In genomic region chr7:48851529-48852104, GRCm38 (mm10) we compare ENCODE assay signal across 28 mouse cellular contexts. TPM values are rescaled to one million over a fixed set of nuclear protein-coding genes. Genes with fewer than 3 reads are reported as not detected.
A peak's percentile ranks its signal among the peaks of the same experiment; 100 is the strongest.
DNase-seq lines count a peak whose midpoint lies in the region; ATAC-seq and TF ChIP-seq lines count a peak whose summit lies in the region.
"Had no signal": no experiment of that assay in that cellular context is flagged by ENCODE, and none has a peak within 500 bp of the region (broad histone marks: within the 10 kb centered on the region; RNA-seq: fewer than 3 reads in every experiment).

No protein-coding gene starts in this region.

- peak; percentile 11; the same call in 1 of the 2 replicates for TF ChIP-seq CTCF in forebrain, postnatal 0 days (IDR thresholded peaks at IDR 0.05; ENCODE audit: low read depth)
- TF ChIP-seq CTCF in midbrain, postnatal 0 days (IDR thresholded peaks at IDR 0.05) = peak; percentile 47

- DNase-seq in forebrain, postnatal 0 days = no peak
- DNase-seq in forebrain, embryonic 11.5 days (ENCODE audit: low spot score) = no peak
- peak; percentile 28 for DNase-seq in hindbrain, embryonic 14.5 days (ENCODE audit: low spot score)
- DNase-seq in hindbrain, embryonic 11.5 days (ENCODE audit: low spot score) = no peak
- no peak for DNase-seq in midbrain, embryonic 10.5 days (ENCODE audit: low spot score)
- peak; percentile 16 for DNase-seq in midbrain, postnatal 0 days (ENCODE audit: low spot score)
- DNase-seq in cerebellum, adult 11 months = no peak
- DNase-seq: adrenal gland, adult 8-10 months; cerebellum, adult 9-10 months; cerebellum, postnatal 36 days; kidney, adult 9 months; kidney, postnatal 14 days; lung, embryonic 14.5 days; lung, postnatal 14 days; right cerebral cortex, adult 18-20 months; spleen, adult 18-20 months; thymus, postnatal 14 days had no signal

- no peak overlapping the region for H3K27ac ChIP-seq in forebrain, postnatal 0 days (ENCODE audit: low read depth, low read length)
- no peak overlapping the region for H3K27ac ChIP-seq in forebrain, embryonic 11.5 days (ENCODE audit: low read depth, low read length)
- peak overlapping the region; percentile 0; the same call in 1 of the 2 replicates for H3K27ac ChIP-seq in hindbrain, embryonic 14.5 days
- H3K27ac ChIP-seq in hindbrain, embryonic 11.5 days (ENCODE audit: low read depth, low read length) = no peak overlapping the region
- peak overlapping the region; percentile 30 for H3K27ac ChIP-seq in midbrain, embryonic 13.5 days
- H3K27ac ChIP-seq in midbrain, embryonic 10.5 days (replicated peaks) = no peak overlapping the region
- H3K27ac ChIP-seq in midbrain, postnatal 0 days (ENCODE audit: low read depth, low read length) = 0 out of 2 replicates have a peak overlapping the region, but pooled peaks have one; percentile 43
- H3K27ac ChIP-seq: left cerebral cortex, adult 2 months; limb, embryonic 12.5 days; liver, embryonic 15.5 days had no signal

- WGBS in forebrain, postnatal 0 days = 32% methylated on average over 6 of the region's 6 CpGs
- 58% methylated on average over 6 of the region's 6 CpGs for WGBS in forebrain, embryonic 11.5 days
- 48% methylated on average over 6 of the region's 6 CpGs for WGBS in hindbrain, embryonic 14.5 days
- 71% methylated on average over 6 of the region's 6 CpGs for WGBS in hindbrain, embryonic 11.5 days
- 37% methylated on average over 6 of the region's 6 CpGs for WGBS in midbrain, embryonic 13.5 days
- WGBS in midbrain, embryonic 10.5 days = 74% methylated on average over 6 of the region's 6 CpGs
- WGBS in midbrain, postnatal 0 days = 33% methylated on average over 6 of the region's 6 CpGs

- H3K27me3 ChIP-seq in forebrain, postnatal 0 days (ENCODE audit: insufficient read depth, low read length) = no peaks in the 10 kb centered on the region
- H3K27me3 ChIP-seq in forebrain, embryonic 11.5 days (ENCODE audit: control insufficient read depth, insufficient read depth, low read length) = no peaks in the 10 kb centered on the region
- H3K27me3 ChIP-seq in hindbrain, embryonic 14.5 days (ENCODE audit: control insufficient read depth, insufficient read depth, low read length) = no peaks in the 10 kb centered on the region
- H3K27me3 ChIP-seq in hindbrain, embryonic 11.5 days (ENCODE audit: control insufficient read depth, insufficient read depth, low read length) = peaks cover 2% of the 10 kb centered on the region
- H3K27me3 ChIP-seq in midbrain, embryonic 13.5 days = peaks cover 19% of the 10 kb centered on the region
- H3K27me3 ChIP-seq in midbrain, embryonic 10.5 days (ENCODE audit: low read depth, poor library complexity, severe bottlenecking) = peaks cover 26% of the 10 kb centered on the region
- H3K27me3 ChIP-seq in midbrain, postnatal 0 days (ENCODE audit: insufficient read depth, low read length) = no peaks in the 10 kb centered on the region
- H3K27me3 ChIP-seq: limb, embryonic 12.5 days; liver, embryonic 15.5 days had no signal

- no peak overlapping the region for H3K9ac ChIP-seq in forebrain, postnatal 0 days
- H3K9ac ChIP-seq in forebrain, embryonic 11.5 days (ENCODE audit: low read length) = no peak overlapping the region
- no peak overlapping the region for H3K9ac ChIP-seq in hindbrain, embryonic 14.5 days
- H3K9ac ChIP-seq in hindbrain, embryonic 11.5 days (ENCODE audit: low read depth, low read length) = no peak overlapping the region
- H3K9ac ChIP-seq in midbrain, embryonic 13.5 days (replicated peaks) = no peak overlapping the region
- no peak overlapping the region for H3K9ac ChIP-seq in midbrain, postnatal 0 days (replicated peaks; ENCODE audit: low read length, poor library complexity, severe bottlenecking)
- H3K9ac ChIP-seq: limb, embryonic 12.5 days; liver, embryonic 15.5 days; lung, embryonic 14.5 days had no signal

- peak; percentile 55 for ATAC-seq in forebrain, postnatal 0 days
- ATAC-seq in forebrain, embryonic 11.5 days (replicated peaks; ENCODE audit: low FRiP score) = no peak
- ATAC-seq in hindbrain, embryonic 14.5 days (ENCODE audit: low FRiP score) = peak; percentile 34; the same call in 1 of the 2 replicates
- no peak for ATAC-seq in hindbrain, embryonic 11.5 days (ENCODE audit: low FRiP score)
- ATAC-seq in midbrain, embryonic 13.5 days = 0 out of 2 replicates have a peak, but pooled peaks have one; percentile 30
- peak; percentile 65 for ATAC-seq in midbrain, postnatal 0 days (ENCODE audit: low FRiP score)
- ATAC-seq: forebrain, embryonic 16.5 days; intestine, postnatal 0 days had no signal

- H3K9me3 ChIP-seq in forebrain, postnatal 0 days (ENCODE audit: low read length) = no peaks in the 10 kb centered on the region
- H3K9me3 ChIP-seq in forebrain, embryonic 11.5 days (ENCODE audit: control insufficient read depth, low read length) = no peaks in the 10 kb centered on the region
- H3K9me3 ChIP-seq in hindbrain, embryonic 14.5 days (ENCODE audit: control insufficient read depth, low read length) = no peaks in the 10 kb centered on the region
- H3K9me3 ChIP-seq in hindbrain, embryonic 11.5 days (ENCODE audit: control insufficient read depth, low read length) = no peaks in the 10 kb centered on the region
- no peaks in the 10 kb centered on the region for H3K9me3 ChIP-seq in midbrain, embryonic 13.5 days
- H3K9me3 ChIP-seq in midbrain, embryonic 10.5 days (replicated peaks) = no peaks in the 10 kb centered on the region
- no peaks in the 10 kb centered on the region for H3K9me3 ChIP-seq in midbrain, postnatal 0 days (ENCODE audit: low read length)
- H3K9me3 ChIP-seq: G1E; limb, embryonic 12.5 days; liver, embryonic 15.5 days had no signal

- H3K4me3 ChIP-seq in forebrain, postnatal 0 days (ENCODE audit: low read depth, low read length) = no peak overlapping the region
- H3K4me3 ChIP-seq in forebrain, embryonic 11.5 days (ENCODE audit: low read depth, low read length) = no peak overlapping the region
- H3K4me3 ChIP-seq in hindbrain, embryonic 14.5 days (replicated peaks; ENCODE audit: low read length) = no peak overlapping the region
- H3K4me3 ChIP-seq in hindbrain, embryonic 11.5 days (ENCODE audit: low read depth, low read length) = no peak overlapping the region
- no peak overlapping the region for H3K4me3 ChIP-seq in midbrain, embryonic 13.5 days (replicated peaks)
- H3K4me3 ChIP-seq in midbrain, embryonic 10.5 days = no peak overlapping the region
- no peak overlapping the region for H3K4me3 ChIP-seq in midbrain, postnatal 0 days (ENCODE audit: low read depth, low read length)
- H3K4me3 ChIP-seq: left cerebral cortex, adult 2 months; limb, embryonic 12.5 days; liver, embryonic 15.5 days; myocyte had no signal

- H3K4me1 ChIP-seq in forebrain, postnatal 0 days (ENCODE audit: insufficient read depth) = no peaks in the 10 kb centered on the region
- H3K4me1 ChIP-seq in forebrain, embryonic 11.5 days (replicated peaks; ENCODE audit: control insufficient read depth, insufficient read depth, low read length) = 0 out of 2 replicates have a peak, but pooled peaks cover 3% of the 10 kb centered on the region
- no peaks in the 10 kb centered on the region for H3K4me1 ChIP-seq in hindbrain, embryonic 14.5 days (replicated peaks; ENCODE audit: control insufficient read depth, insufficient read depth, low read length)
- no peaks in the 10 kb centered on the region for H3K4me1 ChIP-seq in hindbrain, embryonic 11.5 days (replicated peaks; ENCODE audit: control insufficient read depth, insufficient read depth, low read length)
- H3K4me1 ChIP-seq in midbrain, embryonic 13.5 days (replicated peaks) = peaks cover 11% of the 10 kb centered on the region
- H3K4me1 ChIP-seq in midbrain, embryonic 10.5 days = peaks cover 13% of the 10 kb centered on the region
- no peaks in the 10 kb centered on the region for H3K4me1 ChIP-seq in midbrain, postnatal 0 days (ENCODE audit: insufficient read depth, low read length)

- no peaks in the 10 kb centered on the region for H3K36me3 ChIP-seq in forebrain, postnatal 0 days (ENCODE audit: insufficient read depth)
- no peaks in the 10 kb centered on the region for H3K36me3 ChIP-seq in forebrain, embryonic 11.5 days (ENCODE audit: control insufficient read depth, insufficient read depth, low read length)
- no peaks in the 10 kb centered on the region for H3K36me3 ChIP-seq in hindbrain, embryonic 14.5 days (replicated peaks; ENCODE audit: control insufficient read depth, insufficient read depth)
- H3K36me3 ChIP-seq in hindbrain, embryonic 11.5 days (ENCODE audit: control insufficient read depth, insufficient read depth, low read length) = no peaks in the 10 kb centered on the region
- no peaks in the 10 kb centered on the region for H3K36me3 ChIP-seq in midbrain, embryonic 13.5 days
- no peaks in the 10 kb centered on the region for H3K36me3 ChIP-seq in midbrain, embryonic 10.5 days
- no peaks in the 10 kb centered on the region for H3K36me3 ChIP-seq in midbrain, postnatal 0 days (ENCODE audit: insufficient read depth, low read length)
- H3K36me3 ChIP-seq: G1E; limb, embryonic 12.5 days; liver, embryonic 15.5 days had no signal

- no peak overlapping the region for H3K4me2 ChIP-seq in forebrain, postnatal 0 days (ENCODE audit: low read depth)
- H3K4me2 ChIP-seq in forebrain, embryonic 11.5 days (ENCODE audit: low read depth, low read length, severe bottlenecking) = no peak overlapping the region
- no peak overlapping the region for H3K4me2 ChIP-seq in hindbrain, embryonic 14.5 days (replicated peaks)
- H3K4me2 ChIP-seq in hindbrain, embryonic 11.5 days (replicated peaks; ENCODE audit: low read depth, low read length) = no peak overlapping the region
- H3K4me2 ChIP-seq in midbrain, embryonic 13.5 days (replicated peaks) = no peak overlapping the region
- no peak overlapping the region for H3K4me2 ChIP-seq in midbrain, postnatal 0 days (ENCODE audit: low read depth, low read length, poor library complexity, severe bottlenecking)
- H3K4me2 ChIP-seq: limb, embryonic 12.5 days; liver, embryonic 15.5 days; lung, embryonic 14.5 days had no signal

RNA-seq across cellular contexts. Expression of gene Csrp3, which starts 3.8 kb away (rescaled TPM):
- 1.2 TPM in 1 of 2 replicates, not detected in the other for total RNA-seq in forebrain, postnatal 0 days (2014; rRNA removed)
- polyA plus RNA-seq in forebrain, postnatal 0 days (2015; fragmentation: Nextera tagmentation; extraction: Ambion mirVana) = not detected in 2 replicates
- not detected in 2 replicates for polyA plus RNA-seq in forebrain, embryonic 11.5 days (2014; fragmentation: Nextera tagmentation; extraction: Ambion mirVana)
- not detected in 2 replicates for polyA plus RNA-seq in hindbrain, embryonic 14.5 days (2014; fragmentation: Nextera tagmentation; extraction: Ambion mirVana)
- polyA plus RNA-seq in hindbrain, embryonic 11.5 days (2014; fragmentation: Nextera tagmentation; extraction: Ambion mirVana) = 0.70 TPM in 1 of 2 replicates, not detected in the other
- 0.19 TPM in 1 of 2 replicates, not detected in the other for polyA plus RNA-seq in midbrain, embryonic 13.5 days (2015; fragmentation: Nextera tagmentation; extraction: Ambion mirVana)
- polyA plus RNA-seq in midbrain, embryonic 10.5 days (2016; fragmentation: Nextera tagmentation; extraction: Ambion mirVana) = 0.22 TPM in 1 of 2 replicates, not detected in the other
- total RNA-seq in midbrain, postnatal 0 days (2014; rRNA removed) = 0.42 TPM in 1 of 2 replicates, not detected in the other
- 0.20 and 0.23 TPM in 2 replicates for polyA plus RNA-seq in midbrain, postnatal 0 days (2015; fragmentation: Nextera tagmentation; extraction: Ambion mirVana)
- total RNA-seq: adrenal gland, adult 8-10 months; G1E; layer of hippocampus, postnatal 14 days; left cerebral cortex, adult 2 months; left cerebral cortex, postnatal 25 days; neutrophil, adult 5-6 weeks had no signal
- polyA plus RNA-seq: forebrain, embryonic 16.5 days; G1E had no signal

RNA-seq across cellular contexts. Expression of gene E2f8, which starts 29.8 kb away (rescaled TPM):
- 0.92 and 2.0 TPM in 2 replicates for total RNA-seq in forebrain, postnatal 0 days (2014; rRNA removed)
- polyA plus RNA-seq in forebrain, postnatal 0 days (2015; fragmentation: Nextera tagmentation; extraction: Ambion mirVana) = 1.0 and 1.1 TPM in 2 replicates
- polyA plus RNA-seq in forebrain, embryonic 11.5 days (2014; fragmentation: Nextera tagmentation; extraction: Ambion mirVana) = 26.0 and 29.1 TPM in 2 replicates
- polyA plus RNA-seq in hindbrain, embryonic 14.5 days (2014; fragmentation: Nextera tagmentation; extraction: Ambion mirVana) = 2.4 and 2.7 TPM in 2 replicates
- 12.9 and 17.1 TPM in 2 replicates for polyA plus RNA-seq in hindbrain, embryonic 11.5 days (2014; fragmentation: Nextera tagmentation; extraction: Ambion mirVana)
- 5.0 and 5.9 TPM in 2 replicates for polyA plus RNA-seq in midbrain, embryonic 13.5 days (2015; fragmentation: Nextera tagmentation; extraction: Ambion mirVana)
- polyA plus RNA-seq in midbrain, embryonic 10.5 days (2016; fragmentation: Nextera tagmentation; extraction: Ambion mirVana) = 17.1 and 18.8 TPM in 2 replicates
- total RNA-seq in midbrain, postnatal 0 days (2014; rRNA removed) = 1.0 and 1.8 TPM in 2 replicates
- 0.53 and 0.70 TPM in 2 replicates for polyA plus RNA-seq in midbrain, postnatal 0 days (2015; fragmentation: Nextera tagmentation; extraction: Ambion mirVana)

RNA-seq across cellular contexts. Expression of gene Nav2, which starts 56.9 kb away (rescaled TPM):
- 44.0 and 46.9 TPM in 2 replicates for total RNA-seq in forebrain, postnatal 0 days (2014; rRNA removed)
- 8.5 and 16.3 TPM in 2 replicates for polyA plus RNA-seq in forebrain, postnatal 0 days (2015; fragmentation: Nextera tagmentation; extraction: Ambion mirVana)
- 6.9 and 7.2 TPM in 2 replicates for polyA plus RNA-seq in forebrain, embryonic 11.5 days (2014; fragmentation: Nextera tagmentation; extraction: Ambion mirVana)
- polyA plus RNA-seq in hindbrain, embryonic 14.5 days (2014; fragmentation: Nextera tagmentation; extraction: Ambion mirVana) = 19.5 and 28.2 TPM in 2 replicates
- polyA plus RNA-seq in hindbrain, embryonic 11.5 days (2014; fragmentation: Nextera tagmentation; extraction: Ambion mirVana) = 22.6 and 36.1 TPM in 2 replicates
- polyA plus RNA-seq in midbrain, embryonic 13.5 days (2015; fragmentation: Nextera tagmentation; extraction: Ambion mirVana) = 22.2 and 23.2 TPM in 2 replicates
- polyA plus RNA-seq in midbrain, embryonic 10.5 days (2016; fragmentation: Nextera tagmentation; extraction: Ambion mirVana) = 13.7 and 19.4 TPM in 2 replicates
- total RNA-seq in midbrain, postnatal 0 days (2014; rRNA removed) = 53.8 and 67.5 TPM in 2 replicates
- 12.4 and 18.3 TPM in 2 replicates for polyA plus RNA-seq in midbrain, postnatal 0 days (2015; fragmentation: Nextera tagmentation; extraction: Ambion mirVana)
- polyA plus RNA-seq: G1E had no signal

Comparison
In these comparisons a context has a peak if more than half of its experiments do, and no peak if none do; other contexts are left out.
1. ATAC-seq: peak in forebrain, postnatal 0 days (single experiment), hindbrain, embryonic 14.5 days (single experiment), midbrain, embryonic 13.5 days (single experiment) and midbrain, postnatal 0 days (single experiment); none in forebrain, embryonic 11.5 days (single experiment) and hindbrain, embryonic 11.5 days (single experiment).
2. DNase-seq: peak in hindbrain, embryonic 14.5 days (single experiment) and midbrain, postnatal 0 days (single experiment); none in forebrain, postnatal 0 days (single experiment), forebrain, embryonic 11.5 days (single experiment), hindbrain, embryonic 11.5 days (single experiment), midbrain, embryonic 10.5 days (single experiment) and cerebellum, adult 11 months (single experiment).
3. H3K27ac ChIP-seq: peak in hindbrain, embryonic 14.5 days (single experiment), midbrain, embryonic 13.5 days (single experiment) and midbrain, postnatal 0 days (single experiment); none in forebrain, postnatal 0 days (single experiment), forebrain, embryonic 11.5 days (single experiment), hindbrain, embryonic 11.5 days (single experiment) and midbrain, embryonic 10.5 days (single experiment).